Mouse (Mus musculus) lung, postnatal 0 days (tissue): ENCODE measurements around the gene Sun3. TPM values are rescaled to one million over a fixed set of nuclear protein-coding genes. Genes with fewer than 3 reads are reported as not detected.

Source experiments
- ATAC-seq: fragments of 200-750 bp; cut with Nextera tagmentation; 2 replicates; pipeline ENCODE4 v1.8.0; 2017; ENCODE audit warnings: moderate library complexity
- DNase-seq: peaks from one replicate; pipeline ENCODE4 v3.0.0-alpha.2; 2016; ENCODE audit warnings: low spot score
- H3K27ac ChIP-seq: fragments of 300-500 bp; sonication (generic); 2 replicates; pipeline ENCODE4 v1.5.1; 2014; ENCODE audit warnings: antibody characterized with exemption, mild to moderate bottlenecking, low read length, mixed read lengths
- H3K27me3 ChIP-seq: fragments of 300-500 bp; sonication (generic); replicated peaks from 2 replicates; pipeline ENCODE4 v1.6.1; 2014; ENCODE audit warnings: low read length, mixed read lengths; ENCODE audit not compliant: insufficient read depth
- H3K36me3 ChIP-seq: fragments of 300-500 bp; sonication (generic); 2 replicates; pipeline ENCODE4 v1.6.1; 2014; ENCODE audit warnings: low read length, mixed read lengths; ENCODE audit not compliant: insufficient read depth
- H3K4me1 ChIP-seq: fragments of 300-500 bp; sonication (generic); 2 replicates; pipeline ENCODE4 v1.6.1; 2014; ENCODE audit warnings: antibody characterized with exemption, low read depth, low read length, mixed read lengths; ENCODE audit not compliant: insufficient read depth
- H3K4me2 ChIP-seq: fragments of 300-500 bp; sonication (generic); replicated peaks from 2 replicates; pipeline ENCODE4 v1.6.1; 2014; ENCODE audit warnings: low read depth, mild to moderate bottlenecking, low read length, moderate library complexity, mixed read lengths
- H3K4me3 ChIP-seq: fragments of 300-500 bp; sonication (generic); 2 replicates; pipeline ENCODE4 v1.5.1; 2014; ENCODE audit warnings: low read depth, low read length
- H3K9ac ChIP-seq: fragments of 300-500 bp; sonication (generic); replicated peaks from 2 replicates; pipeline ENCODE4 v1.6.1; 2014; ENCODE audit warnings: low read depth, mild to moderate bottlenecking
- H3K9me3 ChIP-seq: fragments of 300-500 bp; sonication (generic); 2 replicates; pipeline ENCODE4 v1.6.1; 2016; ENCODE audit warnings: low read length, mixed read lengths
- CTCF ChIP-seq: IDR thresholded peaks from 2 replicates; pipeline ENCODE4 v1.5.1; 2016; ENCODE audit warnings: antibody characterized with exemption, mild to moderate bottlenecking
- EP300 ChIP-seq: IDR thresholded peaks from 2 replicates; pipeline ENCODE4 v1.6.1; 2016; ENCODE audit warnings: antibody characterized with exemption, mild to moderate bottlenecking, control low read depth
- WGBS: fragments of 180-500 bp; shearing (Covaris S2); extraction: QIAGEN DNeasy Blood & Tissue Kit; methylation state at CpG from one replicate; pipeline ENCODE4 v1.1.7; 2014; 5-methylcytosine and 5-hydroxymethylcytosine counted together
- polyA plus RNA-seq: library from polyadenylated mRNA; unstranded; fragments of >200 nt; fragmentation: Nextera tagmentation; extraction: Ambion mirVana; gene quantifications from 2 replicates; pipeline ENCODE4 v1.2.1, GENCODE M21; 2015

The Sun3 gene
- 0.10 TPM in 1 of 2 replicates, not detected in the other for polyA plus RNA-seq

DNA sequence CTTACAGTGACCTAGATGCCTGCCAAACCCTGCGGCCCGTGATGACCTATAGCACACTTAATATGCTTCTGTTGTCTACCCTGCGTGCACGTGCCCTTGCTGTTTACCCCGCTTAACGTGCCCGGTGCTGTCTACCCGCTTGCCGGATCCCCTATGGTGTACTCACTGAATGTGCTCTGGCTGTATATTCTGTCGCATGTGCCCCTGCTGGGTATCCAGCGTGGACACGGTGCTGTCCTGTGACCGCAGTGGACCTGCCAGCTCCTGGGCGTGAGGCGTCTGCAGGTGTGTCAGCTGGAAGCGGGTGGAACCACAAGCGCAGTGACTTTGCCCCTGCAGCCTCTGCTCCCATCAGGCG lies at the start of gene Sun3:
TSS of gene Sun3 (minus strand) at position 289 of the 358 bp plus-strand sequence.
- no peaks in the 10 kb centered on the region for H3K9me3 ChIP-seq
- no peaks in the 10 kb centered on the region for H3K27me3 ChIP-seq
- no peak within 1 kb of the TSS for H3K27ac ChIP-seq
- DNase-seq: no peak
- under 1% methylated on average over 18 of the region's 18 CpGs for WGBS
- H3K36me3 ChIP-seq: no peaks in the 10 kb centered on the region
- H3K9ac ChIP-seq: no peak within 1 kb of the TSS
- H3K4me3 ChIP-seq: peak within 1 kb of the TSS; percentile 34
- TF ChIP-seq EP300 (no peak), CTCF (no peak)
- H3K4me1 ChIP-seq: no peaks in the 10 kb centered on the region
- ATAC-seq: peak; percentile 44
- H3K4me2 ChIP-seq: peak within 1 kb of the TSS; percentile 68

DNA sequence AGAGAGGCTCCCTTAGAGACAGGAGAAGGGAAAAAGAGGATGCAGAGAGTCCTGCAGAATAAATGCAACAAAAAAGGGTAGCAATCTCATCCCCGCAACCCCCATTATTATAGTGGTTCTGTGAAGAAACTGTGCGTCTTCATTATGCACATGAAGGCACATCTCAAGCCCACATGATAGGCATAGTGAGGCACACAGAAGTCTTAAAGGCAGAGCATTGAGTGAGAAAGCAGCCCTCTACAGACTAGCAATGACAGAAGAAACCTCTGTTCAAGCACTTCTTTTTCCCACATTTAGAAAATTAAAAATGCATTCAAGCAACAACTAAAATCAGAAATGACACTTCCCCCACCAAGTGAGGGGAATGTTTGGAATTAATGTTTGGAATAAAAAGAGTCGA lies 27.7 kb upstream of the Sun3 start:
- H3K27ac ChIP-seq: no peak overlapping the region
- H3K36me3 ChIP-seq: no peaks in the 10 kb centered on the region
- TF ChIP-seq CTCF (no peak), EP300 (no peak)

DNA sequence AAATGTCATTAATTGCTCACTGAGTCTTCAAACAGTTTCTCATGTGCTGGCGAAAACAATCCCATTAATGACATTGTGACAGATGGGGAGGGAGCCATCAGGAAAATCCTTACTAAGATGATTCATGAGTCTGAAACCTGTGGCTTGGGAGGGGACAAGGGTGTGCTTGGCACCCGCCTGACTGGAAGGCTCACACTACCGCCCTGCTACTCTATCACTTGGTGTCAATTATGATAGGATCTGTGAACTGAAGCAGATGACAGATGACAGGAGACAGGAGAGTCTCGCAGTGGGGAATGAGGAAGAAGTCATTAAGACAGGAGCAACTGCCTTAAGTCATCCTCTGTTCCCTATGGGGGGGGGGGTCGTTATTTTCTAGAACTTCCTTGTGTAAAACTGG lies 11.7 kb upstream of the Sun3 start:
- H3K4me3 ChIP-seq: no peak overlapping the region
- TF ChIP-seq CTCF (no peak), EP300 (no peak)
- no peak overlapping the region for H3K4me2 ChIP-seq
- no peaks in the 10 kb centered on the region for H3K27me3 ChIP-seq
- DNase-seq (no peak), ATAC-seq (no peak)
- WGBS: 44% methylated on average over 5 of the region's 5 CpGs
- no peaks in the 10 kb centered on the region for H3K36me3 ChIP-seq
- H3K27ac ChIP-seq: no peak overlapping the region
- H3K9me3 ChIP-seq: no peaks in the 10 kb centered on the region
- H3K9ac ChIP-seq: no peak overlapping the region
- H3K4me1 ChIP-seq: no peaks in the 10 kb centered on the region

More for the DNA sequence above, 27.7 kb upstream of the Sun3 start:
- Histone ChIP-seq H3K9ac (no peak overlapping the region), H3K4me1 (no peaks in the 10 kb centered on the region), H3K27me3 (no peaks in the 10 kb centered on the region), H3K4me2 (no peak overlapping the region), H3K9me3 (no peaks in the 10 kb centered on the region), H3K4me3 (no peak overlapping the region)
- no peak for DNase-seq
- 87% methylated on average over 3 of the region's 3 CpGs for WGBS
- no peak for ATAC-seq

DNA sequence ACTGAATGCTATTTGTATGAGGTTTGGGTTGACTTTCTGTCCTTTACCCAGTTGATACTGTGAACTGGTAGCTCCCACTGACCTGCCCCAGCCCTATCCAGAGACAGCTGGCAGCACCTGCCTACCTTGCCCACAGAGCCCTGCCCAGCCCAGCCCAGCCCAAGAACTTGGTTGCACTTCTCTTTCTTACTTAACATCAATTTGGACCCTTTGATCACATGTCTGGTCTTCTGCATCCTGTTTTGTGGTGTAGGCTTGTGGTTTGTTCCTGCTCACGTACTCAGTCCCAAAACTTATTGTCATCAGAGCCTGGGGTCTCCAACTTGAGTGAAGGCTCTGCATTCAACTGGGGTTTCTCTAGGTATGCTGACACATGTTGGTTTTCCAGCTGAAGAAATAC lies 11.2 kb upstream of the Sun3 start:
- H3K4me2 ChIP-seq: no peak overlapping the region
- WGBS: 75% methylated on average over 1 of the region's 1 CpGs
- H3K27me3 ChIP-seq: no peaks in the 10 kb centered on the region
- H3K4me1 ChIP-seq: no peaks in the 10 kb centered on the region
- ATAC-seq (no peak), DNase-seq (no peak)
- H3K9ac ChIP-seq: no peak overlapping the region
- no peaks in the 10 kb centered on the region for H3K9me3 ChIP-seq
- H3K27ac ChIP-seq: no peak overlapping the region
- TF ChIP-seq EP300: no peak
- TF ChIP-seq CTCF: no peak
- no peak overlapping the region for H3K4me3 ChIP-seq
- H3K36me3 ChIP-seq: no peaks in the 10 kb centered on the region

DNA sequence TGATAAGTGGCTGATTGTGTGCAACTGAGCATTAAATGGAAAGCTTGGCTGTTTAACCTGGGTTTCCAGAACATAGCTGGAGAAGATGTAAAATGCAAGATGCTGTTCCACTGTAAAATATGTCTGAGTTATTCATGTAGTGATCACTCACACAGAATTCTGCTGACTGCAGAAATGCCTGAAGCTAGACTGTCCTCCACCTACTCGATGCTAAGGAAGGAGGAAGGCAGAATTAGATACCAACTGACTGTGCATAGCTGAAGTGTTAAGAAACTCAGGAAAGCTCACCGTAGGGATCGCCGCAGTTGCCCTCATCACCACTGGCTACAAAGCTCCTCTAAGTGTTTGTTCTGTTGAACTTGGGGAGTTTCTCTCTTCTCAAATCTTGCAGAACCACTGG lies 8.9 kb upstream of the Sun3 start:
- Histone ChIP-seq H3K27ac (no peak overlapping the region), H3K4me1 (no peaks in the 10 kb centered on the region), H3K36me3 (no peaks in the 10 kb centered on the region), H3K9me3 (no peaks in the 10 kb centered on the region), H3K9ac (no peak overlapping the region), H3K27me3 (no peaks in the 10 kb centered on the region), H3K4me2 (no peak overlapping the region), H3K4me3 (no peak overlapping the region)
- ATAC-seq: no peak
- WGBS: 62% methylated on average over 4 of the region's 4 CpGs
- no peak for DNase-seq
- TF ChIP-seq EP300 (no peak), CTCF (no peak)

DNA sequence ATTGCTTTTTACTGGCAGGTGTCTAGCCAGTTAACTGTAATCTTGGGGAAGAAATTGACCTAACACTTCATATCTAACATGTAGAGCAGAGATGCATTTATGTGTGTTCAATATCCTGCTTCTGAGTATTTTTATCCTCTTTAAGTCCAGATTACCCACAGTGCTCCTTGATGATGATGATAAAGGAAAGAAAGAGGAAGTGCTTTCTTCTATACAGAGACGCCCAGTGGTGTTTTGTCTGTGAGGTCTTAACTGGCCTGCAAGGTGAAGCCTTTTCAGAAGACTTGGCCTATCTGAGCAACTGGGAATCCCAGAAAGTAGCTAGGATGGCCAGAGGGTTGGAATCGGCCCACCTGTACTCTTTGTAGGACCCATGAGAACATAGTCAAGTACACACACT lies 8.1 kb upstream of the Sun3 start:
- Histone ChIP-seq H3K27ac (no peak overlapping the region), H3K4me3 (no peak overlapping the region), H3K9me3 (no peaks in the 10 kb centered on the region), H3K27me3 (no peaks in the 10 kb centered on the region), H3K4me1 (no peaks in the 10 kb centered on the region), H3K9ac (no peak overlapping the region), H3K4me2 (no peak overlapping the region), H3K36me3 (no peaks in the 10 kb centered on the region)
- TF ChIP-seq EP300: no peak
- no peak for TF ChIP-seq CTCF
- DNase-seq: no peak
- whole genome bisulfite sequencing: 70% methylated on average over 2 of the region's 2 CpGs
- no peak for ATAC-seq

DNA sequence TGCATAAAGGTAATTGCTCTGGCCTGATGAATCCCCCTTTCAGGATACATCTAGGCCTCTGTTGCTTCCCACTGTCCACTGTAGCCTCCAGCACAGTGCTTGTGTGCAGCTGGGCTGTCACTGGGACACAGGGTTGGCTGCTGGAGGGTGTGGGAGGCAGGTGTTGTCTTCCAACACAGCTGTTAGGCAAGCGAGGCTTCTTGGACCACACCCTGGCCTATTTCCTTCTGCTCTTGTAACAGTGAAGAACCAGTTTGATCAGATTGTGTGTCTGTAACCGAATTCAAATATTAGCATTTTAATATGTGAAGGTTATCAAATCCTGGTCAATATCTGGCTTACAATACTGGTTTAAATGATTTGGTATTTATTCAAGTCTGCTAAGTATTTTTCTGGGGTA lies 3.1 kb upstream of the Sun3 start:
- no peak for DNase-seq
- 51% methylated on average over 2 of the region's 2 CpGs for WGBS
- H3K27me3 ChIP-seq: no peaks in the 10 kb centered on the region

More for the DNA sequence above, 3.1 kb upstream of the Sun3 start:
- H3K4me2 ChIP-seq: no peak overlapping the region
- no peak for ATAC-seq
- H3K9me3 ChIP-seq: no peaks in the 10 kb centered on the region
- H3K4me3 ChIP-seq: no peak overlapping the region
- no peaks in the 10 kb centered on the region for H3K4me1 ChIP-seq
- H3K27ac ChIP-seq: no peak overlapping the region
- H3K9ac ChIP-seq: no peak overlapping the region
- H3K36me3 ChIP-seq: no peaks in the 10 kb centered on the region
- TF ChIP-seq EP300 (no peak), CTCF (no peak)
